Mouse (Mus musculus): Measurements from ENCODE around the gene Nkapl. TPM values are rescaled to one million over a fixed set of nuclear protein-coding genes. Genes with fewer than 3 reads are reported as not detected.
"Not testable (repeated sequence)": the region's sequence is repeated elsewhere in the genome, so short reads cannot be mapped to it uniquely, and the experiment has no call there.

Gene Nkapl
- polyA plus RNA-seq, 1 experiment from 2014 or later: 2.0 TPM

GRCm38 (mm10) chr13:21469097-21469496, 788 bp upstream of the Nkapl start:
- Histone ChIP-seq H3K4me2 (ENCODE audit: low read depth, low read length) (peak overlapping the region; percentile 97; the same call in 1 of the 2 replicates), H3K4me1 (ENCODE audit: control insufficient read depth, insufficient read depth, low read length) (0 out of 2 replicates have a peak, but pooled peaks cover 4% of the 10 kb centered on the region), H3K27ac (ENCODE audit: low read length) (no peak overlapping the region), H3K4me3 (ENCODE audit: low read length) (no peak overlapping the region), H3K9me3 (ENCODE audit: control insufficient read depth, low read length) (no peaks in the 10 kb centered on the region), H3K27me3 (replicated peaks; ENCODE audit: control insufficient read depth, insufficient read depth, low read length) (no peaks in the 10 kb centered on the region), H3K36me3 (ENCODE audit: control insufficient read depth, insufficient read depth, low read length) (no peaks in the 10 kb centered on the region), H3K9ac (ENCODE audit: low read depth, low read length) (no peak overlapping the region)
- no peak for ATAC-seq
- 37% methylated on average over 9 of the region's 9 CpGs for WGBS

GRCm38 (mm10) chr13:21467336-21467735, 973 bp downstream of the Nkapl start:
- WGBS: 85% methylated on average over 10 of the region's 10 CpGs
- H3K27me3 ChIP-seq (replicated peaks; ENCODE audit: control insufficient read depth, insufficient read depth, low read length): no peaks in the 10 kb centered on the region

GRCm38 (mm10) chr13:21462516-21462915, 5.8 kb downstream of the Nkapl start:
- H3K4me1 ChIP-seq (ENCODE audit: control insufficient read depth, insufficient read depth, low read length); ATAC-seq; H3K36me3 ChIP-seq (ENCODE audit: control insufficient read depth, insufficient read depth, low read length); H3K27me3 ChIP-seq (replicated peaks; ENCODE audit: control insufficient read depth, insufficient read depth, low read length); H3K27ac ChIP-seq (ENCODE audit: low read length); H3K4me3 ChIP-seq (ENCODE audit: low read length); H3K9ac ChIP-seq (ENCODE audit: low read depth, low read length); H3K4me2 ChIP-seq (ENCODE audit: low read depth, low read length); H3K9me3 ChIP-seq (ENCODE audit: control insufficient read depth, low read length): not testable (repeated sequence)
- 49% methylated on average over 9 of the region's 9 CpGs for WGBS

More at GRCm38 (mm10) chr13:21467336-21467735, 973 bp downstream of the Nkapl start:
- Histone ChIP-seq H3K4me1 (ENCODE audit: control insufficient read depth, insufficient read depth, low read length) (0 out of 2 replicates have a peak, but pooled peaks cover 4% of the 10 kb centered on the region), H3K36me3 (ENCODE audit: control insufficient read depth, insufficient read depth, low read length) (no peaks in the 10 kb centered on the region), H3K4me2 (ENCODE audit: low read depth, low read length) (no peak overlapping the region), H3K9ac (ENCODE audit: low read depth, low read length) (no peak overlapping the region), H3K9me3 (ENCODE audit: control insufficient read depth, low read length) (no peaks in the 10 kb centered on the region), H3K4me3 (ENCODE audit: low read length) (no peak overlapping the region), H3K27ac (ENCODE audit: low read length) (no peak overlapping the region)
- no peak for ATAC-seq

GRCm38 (mm10) chr13:21456347-21456746, 12.0 kb downstream of the Nkapl start:
- no peak overlapping the region for H3K9ac ChIP-seq (ENCODE audit: low read depth, low read length)
- peak; percentile 68 for ATAC-seq
- H3K4me1 ChIP-seq (ENCODE audit: control insufficient read depth, insufficient read depth, low read length): peaks cover 11% of the 10 kb centered on the region; the same call in 1 of the 2 replicates
- no peaks in the 10 kb centered on the region for H3K27me3 ChIP-seq (replicated peaks; ENCODE audit: control insufficient read depth, insufficient read depth, low read length)
- no peak overlapping the region for H3K4me3 ChIP-seq (ENCODE audit: low read length)
- H3K9me3 ChIP-seq (ENCODE audit: control insufficient read depth, low read length): no peaks in the 10 kb centered on the region
- no peak overlapping the region for H3K4me2 ChIP-seq (ENCODE audit: low read depth, low read length)
- no peak overlapping the region for H3K27ac ChIP-seq (ENCODE audit: low read length)
- no peaks in the 10 kb centered on the region for H3K36me3 ChIP-seq (ENCODE audit: control insufficient read depth, insufficient read depth, low read length)
- 5% methylated on average over 4 of the region's 4 CpGs for WGBS

- no peaks in the 10 kb centered on the region for H3K9me3 ChIP-seq (ENCODE audit: control insufficient read depth, low read length)
- ATAC-seq: peak; percentile 66
- peak overlapping the region; percentile 60 for H3K4me2 ChIP-seq (ENCODE audit: low read depth, low read length)
- peak overlapping the region; percentile 72; the same call in 1 of the 2 replicates for H3K27ac ChIP-seq (ENCODE audit: low read length)
- no peaks in the 10 kb centered on the region for H3K36me3 ChIP-seq (ENCODE audit: control insufficient read depth, insufficient read depth, low read length)
- no peak overlapping the region for H3K4me3 ChIP-seq (ENCODE audit: low read length)
- H3K27me3 ChIP-seq (replicated peaks; ENCODE audit: control insufficient read depth, insufficient read depth, low read length): no peaks in the 10 kb centered on the region
- H3K9ac ChIP-seq (ENCODE audit: low read depth, low read length): no peak overlapping the region
- 48% methylated on average over 3 of the region's 3 CpGs for WGBS
- peaks cover 11% of the 10 kb centered on the region; the same call in 1 of the 2 replicates for H3K4me1 ChIP-seq (ENCODE audit: control insufficient read depth, insufficient read depth, low read length)
Measured at GRCm38 (mm10) chr13:21454133-21454532, 14.2 kb downstream of the Nkapl start.

GRCm38 (mm10) chr13:21453449-21453848, 14.9 kb downstream of the Nkapl start, which contains the start of gene Zscan26:
Gene Zscan26, minus strand, starts transcription at chr13:21453730.
- ATAC-seq: peak; percentile 87
- Histone ChIP-seq H3K27me3 (replicated peaks; ENCODE audit: control insufficient read depth, insufficient read depth, low read length) (no peaks in the 10 kb centered on the region), H3K4me2 (ENCODE audit: low read depth, low read length) (peak within 1 kb of the TSS; percentile 82), H3K9ac (ENCODE audit: low read depth, low read length) (peak within 1 kb of the TSS; percentile 88), H3K4me3 (ENCODE audit: low read length) (peak within 1 kb of the TSS; percentile 77), H3K27ac (ENCODE audit: low read length) (peak within 1 kb of the TSS; percentile 85), H3K9me3 (ENCODE audit: control insufficient read depth, low read length) (no peaks in the 10 kb centered on the region), H3K4me1 (ENCODE audit: control insufficient read depth, insufficient read depth, low read length) (peaks cover 11% of the 10 kb centered on the region; the same call in 1 of the 2 replicates), H3K36me3 (ENCODE audit: control insufficient read depth, insufficient read depth, low read length) (no peaks in the 10 kb centered on the region)
- WGBS: under 1% methylated on average over 23 of the region's 23 CpGs

GRCm38 (mm10) chr13:21453042-21453441, 15.3 kb downstream of the Nkapl start:
- Histone ChIP-seq H3K4me1 (ENCODE audit: control insufficient read depth, insufficient read depth, low read length) (peaks cover 12% of the 10 kb centered on the region), H3K4me2 (ENCODE audit: low read depth, low read length) (peak overlapping the region; percentile 82), H3K9ac (ENCODE audit: low read depth, low read length) (peak overlapping the region; percentile 88), H3K27ac (ENCODE audit: low read length) (peak overlapping the region; percentile 85), H3K36me3 (ENCODE audit: control insufficient read depth, insufficient read depth, low read length) (no peaks in the 10 kb centered on the region), H3K9me3 (ENCODE audit: control insufficient read depth, low read length) (no peaks in the 10 kb centered on the region), H3K4me3 (ENCODE audit: low read length) (peak overlapping the region; percentile 77), H3K27me3 (replicated peaks; ENCODE audit: control insufficient read depth, insufficient read depth, low read length) (no peaks in the 10 kb centered on the region)
- peak; percentile 6; the same call in 1 of the 2 replicates for ATAC-seq
- 2% methylated on average over 13 of the region's 13 CpGs for WGBS

GRCm38 (mm10) chr13:21447856-21448614, 20.3 kb downstream of the Nkapl start:
- Histone ChIP-seq H3K27me3 (replicated peaks; ENCODE audit: control insufficient read depth, insufficient read depth, low read length) (no peaks in the 10 kb centered on the region), H3K9me3 (ENCODE audit: control insufficient read depth, low read length) (no peaks in the 10 kb centered on the region), H3K4me2 (ENCODE audit: low read depth, low read length) (0 out of 2 replicates have a peak overlapping the region, but pooled peaks have one; percentile 27), H3K4me1 (ENCODE audit: control insufficient read depth, insufficient read depth, low read length) (peaks cover 9% of the 10 kb centered on the region), H3K9ac (ENCODE audit: low read depth, low read length) (peak overlapping the region; percentile 39; the same call in 1 of the 2 replicates), H3K4me3 (ENCODE audit: low read length) (0 out of 2 replicates have a peak overlapping the region, but pooled peaks have one; percentile 5), H3K27ac (ENCODE audit: low read length) (peak overlapping the region; percentile 26), H3K36me3 (ENCODE audit: control insufficient read depth, insufficient read depth, low read length) (no peaks in the 10 kb centered on the region; the same call in 1 of the 2 replicates)
- WGBS: 62% methylated on average over 16 of the region's 16 CpGs
- peak; percentile 82 for ATAC-seq

GRCm38 (mm10) chr13:21446796-21447195, 21.5 kb downstream of the Nkapl start:
- no peak overlapping the region for H3K9ac ChIP-seq (ENCODE audit: low read depth, low read length)
- no peak overlapping the region for H3K27ac ChIP-seq (ENCODE audit: low read length)
- no peaks in the 10 kb centered on the region for H3K9me3 ChIP-seq (ENCODE audit: control insufficient read depth, low read length)
- ATAC-seq: no peak
- peaks cover 5% of the 10 kb centered on the region for H3K4me1 ChIP-seq (ENCODE audit: control insufficient read depth, insufficient read depth, low read length)
- no peaks in the 10 kb centered on the region for H3K27me3 ChIP-seq (replicated peaks; ENCODE audit: control insufficient read depth, insufficient read depth, low read length)
- no peak overlapping the region for H3K4me3 ChIP-seq (ENCODE audit: low read length)
- H3K4me2 ChIP-seq (ENCODE audit: low read depth, low read length): no peak overlapping the region
- 91% methylated on average over 9 of the region's 9 CpGs for WGBS
- no peaks in the 10 kb centered on the region; the same call in 1 of the 2 replicates for H3K36me3 ChIP-seq (ENCODE audit: control insufficient read depth, insufficient read depth, low read length)
